Mouse (Mus musculus) gonadal fat pad, adult 2 months (tissue): Measurements from ENCODE around the gene Ccnt2. TPM values are rescaled to one million over a fixed set of nuclear protein-coding genes. Genes with fewer than 3 reads are reported as not detected.
"Not testable (repeated sequence)": the region's sequence is repeated elsewhere in the genome, so short reads cannot be mapped to it uniquely, and the experiment has no call there.

Experiments
- DNase-seq: peaks from one replicate; pipeline ENCODE4 v3.0.0-alpha.2; 2012; ENCODE audit warnings: low read depth
- polyA plus RNA-seq: library from polyadenylated mRNA; depleted of rRNA; stranded (reverse); fragments of >200 nt; gene quantifications from 2 replicates; pipeline ENCODE4 v1.2.3, GENCODE M21; 2012; rRNA removed

Ccnt2 gene
- 24.7 and 25.3 TPM in 2 replicates for polyA plus RNA-seq

DNA sequence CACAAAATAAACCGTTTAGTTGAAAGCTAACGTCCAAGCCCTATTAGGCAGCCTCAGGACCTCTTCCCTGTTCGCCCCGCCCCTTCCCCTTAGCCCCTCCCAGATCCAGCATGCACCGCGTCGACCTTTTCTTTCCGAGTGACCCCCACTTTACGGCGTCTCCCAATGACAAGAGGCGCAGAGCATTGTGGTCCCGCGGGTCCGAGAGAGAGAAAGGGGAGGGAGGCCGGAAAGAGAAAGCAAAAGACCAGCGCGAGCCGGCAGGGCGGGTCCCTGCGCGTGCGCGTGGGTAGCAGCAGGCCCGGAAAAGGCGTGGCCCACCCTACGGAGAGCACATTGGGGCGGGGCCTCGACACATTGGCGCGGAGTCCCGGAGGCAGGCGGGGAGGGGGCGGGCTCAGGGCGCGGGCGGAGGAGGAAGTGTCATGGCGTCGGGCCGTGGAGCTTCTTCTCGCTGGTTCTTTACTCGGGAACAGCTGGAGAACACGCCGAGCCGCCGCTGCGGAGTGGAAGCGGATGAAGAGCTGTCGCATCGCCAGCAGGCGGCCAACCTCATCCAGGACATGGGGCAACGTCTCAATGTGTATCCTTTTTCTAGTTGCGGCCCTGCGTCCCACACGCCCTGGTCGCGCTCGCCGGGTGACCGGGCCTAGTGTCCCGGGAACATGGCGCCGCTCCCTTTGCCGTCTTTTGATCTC is at the start of gene Ccnt2:
TSS of gene Ccnt2 (plus strand) at position 362 of the 698 bp plus-strand sequence.
- DNase-seq: peak; percentile 87

GRCm38 (mm10) chr1:127729096-127729495 is 44.9 kb upstream of the Ccnt2 start, which contains the start of gene Acmsd:
Gene Acmsd, plus strand, starts transcription at chr1:127729413.
- no peak for DNase-seq

DNA sequence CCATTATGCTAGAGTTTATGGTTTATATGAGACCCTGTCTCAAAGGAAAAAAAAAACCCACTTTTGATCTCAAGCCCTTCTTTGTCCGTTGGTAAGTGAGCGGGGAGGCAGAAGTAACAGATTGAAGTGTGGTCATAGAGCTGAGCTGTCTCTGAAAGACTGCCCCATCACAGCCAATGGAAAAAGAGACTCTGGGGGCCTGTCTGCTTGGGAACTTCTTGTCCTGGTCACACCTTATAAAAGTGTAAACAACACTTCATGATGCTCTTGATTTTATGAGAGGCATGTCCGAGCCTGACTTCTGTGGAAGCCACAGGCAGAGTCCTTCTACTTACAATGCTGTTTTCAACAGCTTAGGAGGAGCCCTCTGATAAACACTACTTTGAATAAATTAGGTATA is 42.9 kb upstream of the Ccnt2 start:
- no peak for DNase-seq

GRCm38 (mm10) chr1:127732435-127732834 is 41.5 kb upstream of the Ccnt2 start:
- no peak for DNase-seq

DNA sequence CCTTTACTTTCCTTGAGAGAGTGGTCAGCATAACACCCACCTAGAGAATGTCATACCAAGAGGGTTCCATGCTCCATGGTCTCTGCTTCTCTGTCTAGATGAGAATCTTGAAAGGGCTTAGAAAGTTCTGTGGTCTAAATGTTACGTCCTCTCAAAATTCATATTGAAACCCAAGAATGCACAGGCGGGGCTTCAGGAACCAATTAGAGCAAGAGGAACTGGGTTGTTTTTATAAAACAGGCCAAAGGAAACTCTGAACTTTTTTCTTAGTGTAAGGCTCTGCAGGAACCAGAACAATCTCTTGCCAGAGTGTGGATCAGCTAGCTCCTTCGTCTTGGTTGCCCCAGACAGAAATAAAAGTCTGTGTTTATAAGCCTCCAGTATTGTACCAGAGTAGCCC is 41.1 kb upstream of the Ccnt2 start:
- no peak for DNase-seq

GRCm38 (mm10) chr1:127735356-127735755 is 38.6 kb upstream of the Ccnt2 start:
- DNase-seq: no peak

DNA sequence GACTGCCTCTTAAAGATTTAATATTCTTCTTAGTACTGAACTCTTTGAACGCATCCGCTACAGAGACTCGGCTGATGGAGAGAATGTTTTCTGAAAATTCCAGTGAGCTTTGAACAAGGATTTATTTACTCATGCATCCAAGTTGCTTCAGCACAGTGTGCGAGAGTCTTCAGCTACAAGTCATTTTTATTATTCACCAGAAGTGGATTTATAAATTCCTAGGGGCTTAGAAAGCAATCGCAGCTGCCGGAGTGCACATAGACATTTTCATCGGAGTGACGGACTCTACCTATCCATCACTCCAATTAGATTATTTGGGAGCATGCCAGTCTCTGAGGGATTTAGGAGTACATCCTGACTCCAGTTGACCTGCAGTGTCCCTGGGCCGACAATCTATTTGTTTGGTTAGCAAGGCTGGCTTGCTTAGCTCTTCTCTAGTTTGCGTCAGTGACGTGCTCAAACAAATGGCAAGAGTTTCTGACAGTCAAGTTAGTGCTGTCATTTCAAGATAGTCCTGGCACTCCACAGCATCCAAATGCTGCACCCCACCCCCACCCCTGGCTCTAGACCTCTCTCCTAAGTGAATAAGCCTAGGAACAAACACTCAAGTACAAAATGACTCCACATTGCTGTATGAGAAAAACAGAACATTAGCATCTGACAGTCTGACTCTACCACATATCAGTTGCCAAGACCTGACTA is 23.4 kb upstream of the Ccnt2 start:
- DNase-seq: no peak

GRCm38 (mm10) chr1:127755806-127756205 is 18.2 kb upstream of the Ccnt2 start:
- no peak for DNase-seq

DNA sequence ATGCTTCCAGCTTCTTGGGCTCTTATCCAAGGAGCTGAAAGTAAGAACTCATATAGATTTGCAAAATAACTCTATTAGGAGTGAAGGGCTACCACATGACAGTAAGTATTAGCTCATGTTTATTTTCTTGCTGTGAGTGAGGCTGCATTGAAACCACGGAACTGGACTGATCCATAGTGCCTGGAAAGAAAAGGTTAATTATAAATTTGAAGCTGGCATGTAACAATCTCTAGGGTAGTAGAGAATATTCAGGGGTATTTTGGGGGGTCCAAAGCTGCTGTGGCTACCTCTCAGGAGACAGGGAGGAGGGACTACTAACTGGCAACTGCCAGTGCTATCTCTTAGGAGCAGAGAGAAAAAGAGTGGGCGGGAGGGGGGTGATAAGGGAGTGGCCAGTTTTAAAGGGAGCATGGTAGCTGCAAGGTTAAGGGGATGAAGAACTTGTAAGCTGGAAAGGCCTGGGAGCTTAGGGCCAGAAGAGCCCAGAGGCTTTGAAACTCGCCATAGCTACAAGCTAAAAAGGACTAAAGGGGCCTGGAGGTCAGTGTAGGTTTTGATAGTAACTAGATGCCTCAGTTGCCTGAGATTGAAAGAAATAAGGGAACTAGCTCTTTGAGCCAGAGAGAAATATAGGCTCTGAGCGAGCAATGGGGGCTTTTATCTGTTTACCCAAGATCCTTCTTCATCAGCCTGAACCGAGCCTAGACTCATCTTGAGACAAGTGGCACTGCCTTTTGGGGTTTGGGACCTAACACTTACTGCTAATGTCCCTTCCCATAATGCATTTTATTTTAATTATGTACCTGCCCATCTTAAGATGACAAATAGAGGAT is 17.4 kb upstream of the Ccnt2 start:
- DNase-seq: no peak

DNA sequence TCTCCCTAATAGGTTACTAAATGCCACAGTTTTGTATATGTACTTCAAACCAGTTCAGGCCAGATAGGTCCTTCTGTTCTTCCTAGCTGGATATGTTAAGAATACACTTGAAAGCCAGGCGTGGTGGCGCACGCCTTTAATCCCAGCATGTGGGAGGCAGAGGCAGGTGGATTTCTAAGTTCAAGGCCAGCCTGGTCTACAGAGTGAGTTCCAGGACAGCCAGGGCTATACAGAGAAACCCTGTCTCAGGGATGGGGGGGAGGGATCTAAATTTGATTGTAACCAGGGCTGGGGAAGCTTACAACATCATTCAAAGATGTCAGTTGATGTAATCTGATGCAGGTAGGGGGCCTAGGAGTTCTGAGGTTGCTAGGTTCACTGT is 16.8 kb upstream of the Ccnt2 start:
- not testable (repeated sequence) for DNase-seq

- DNase-seq: no peak
Observed at GRCm38 (mm10) chr1:127765468-127765867, 8.5 kb upstream of the Ccnt2 start.

GRCm38 (mm10) chr1:127766741-127767140 is 7.2 kb upstream of the Ccnt2 start:
- no peak for DNase-seq

DNA sequence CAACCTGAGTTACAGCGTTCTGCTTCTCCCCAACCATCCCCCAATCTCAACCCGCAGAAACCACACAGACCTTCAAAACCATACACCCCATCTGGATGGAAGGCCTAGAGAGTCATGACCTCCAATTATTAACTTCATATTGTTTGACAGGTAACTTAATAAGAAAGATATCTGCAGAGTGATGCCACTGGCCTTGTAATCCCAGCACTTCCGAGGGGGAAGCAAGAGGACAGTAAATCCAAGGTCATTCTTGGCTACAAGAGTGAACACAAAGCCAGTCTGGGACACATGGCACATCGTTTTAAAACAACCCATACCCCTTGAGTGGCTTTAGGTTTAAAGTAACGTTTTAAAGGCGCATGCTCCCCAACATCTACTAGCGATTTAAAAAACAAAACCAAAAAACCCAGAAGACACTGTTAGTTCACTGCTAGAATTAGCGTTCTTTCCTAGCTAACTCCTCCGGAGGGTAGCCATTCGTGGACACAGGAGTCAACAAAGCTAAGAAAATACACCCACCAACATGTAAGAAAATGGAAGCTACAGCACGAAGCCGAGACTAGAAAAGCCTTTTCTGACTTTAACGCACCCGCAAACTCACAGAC is 664 bp upstream of the Ccnt2 start:
- no peak for DNase-seq

GRCm38 (mm10) chr1:127774501-127774880 is 527 bp downstream of the Ccnt2 start:
- no peak for DNase-seq

DNA sequence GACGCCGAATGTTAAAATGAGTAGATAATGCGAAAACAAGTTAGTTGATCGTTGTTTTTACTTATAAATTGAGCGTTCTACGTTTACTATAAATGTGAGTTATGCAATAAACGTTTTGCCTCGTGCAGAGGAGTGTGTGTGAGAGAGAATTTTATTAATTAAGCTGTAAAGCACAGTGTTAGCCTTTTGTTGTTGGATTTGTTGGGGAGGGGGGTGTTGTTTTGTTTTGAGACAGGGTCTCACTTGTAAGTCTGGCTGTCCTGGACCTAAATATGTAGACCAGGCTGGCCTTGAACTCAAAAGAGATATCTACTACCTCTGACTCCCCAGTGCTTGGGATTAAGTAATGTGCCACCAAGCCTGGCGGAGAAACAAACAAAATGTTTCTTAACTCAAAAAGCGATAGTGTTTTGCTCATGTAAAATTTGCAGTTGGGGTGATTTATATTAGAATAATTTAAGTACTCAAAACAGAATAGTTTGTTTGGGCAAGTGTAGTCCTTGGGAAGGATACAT is 1.3 kb downstream of the Ccnt2 start:
- no peak for DNase-seq

- DNase-seq: no peak
Observed at GRCm38 (mm10) chr1:127776246-127776645, 2.3 kb downstream of the Ccnt2 start.

GRCm38 (mm10) chr1:127778611-127779010 is 4.6 kb downstream of the Ccnt2 start:
- no peak for DNase-seq

- no peak for DNase-seq
Observed at GRCm38 (mm10) chr1:127780142-127780541, 6.2 kb downstream of the Ccnt2 start.

- DNase-seq: no peak
Observed at GRCm38 (mm10) chr1:127780849-127781248, 6.9 kb downstream of the Ccnt2 start.

DNA sequence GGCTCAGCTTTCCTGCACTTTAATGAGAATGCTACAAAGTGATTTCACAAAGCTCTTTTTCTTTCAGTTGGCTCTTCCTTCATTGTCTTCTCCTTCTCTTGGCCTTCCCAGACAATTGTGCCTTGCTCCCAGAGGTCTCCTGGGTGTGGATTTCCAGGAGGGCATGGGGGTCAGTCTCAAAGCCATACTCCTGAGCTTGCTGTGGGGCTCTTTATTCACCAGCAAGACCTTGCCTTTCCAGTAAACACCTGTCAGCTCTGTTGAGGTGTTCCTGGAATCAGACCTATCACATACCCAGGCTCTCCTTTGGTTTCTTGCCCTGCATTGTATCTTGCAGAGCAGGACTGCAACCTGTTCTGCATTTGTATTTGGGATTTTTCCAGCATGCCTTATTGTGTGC is 9.9 kb downstream of the Ccnt2 start:
- DNase-seq: no peak

- no peak for DNase-seq
Observed at GRCm38 (mm10) chr1:127785882-127786281, 11.9 kb downstream of the Ccnt2 start.

DNA sequence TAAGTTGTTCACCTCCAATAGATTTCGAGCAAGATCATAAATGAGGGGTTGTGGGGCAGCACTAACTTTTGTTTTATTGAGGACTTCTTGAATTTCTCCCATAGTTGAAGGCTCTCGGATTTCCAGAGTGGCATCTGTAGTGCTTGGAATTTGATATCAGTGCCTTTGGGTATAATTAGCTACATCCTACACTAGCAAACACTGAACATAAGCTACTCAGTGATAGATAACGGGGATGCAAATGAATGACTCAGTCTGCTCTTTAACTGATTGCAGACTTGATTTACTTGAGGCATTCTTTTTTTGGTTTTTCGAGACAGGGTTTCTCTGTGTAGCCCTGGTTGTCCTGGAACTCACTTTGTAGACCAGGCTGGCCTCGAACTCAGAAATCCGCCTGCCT is 15.0 kb downstream of the Ccnt2 start:
- no peak for DNase-seq
